Mouse (Mus musculus) intestine, embryonic 15.5 days (tissue): ENCODE measurements around the gene Slc7a11. TPM values are rescaled to one million over a fixed set of nuclear protein-coding genes. Genes with fewer than 3 reads are reported as not detected.
A peak's percentile ranks its signal among the peaks of the same experiment; 100 is the strongest.

ENCODE experiments used
- ATAC-seq: fragments of 200-750 bp; cut with Nextera tagmentation; 2 replicates; pipeline ENCODE4 v1.8.0; 2017; ENCODE audit warnings: moderate TSS enrichment, moderate library complexity
- H3K27ac ChIP-seq: fragments of 300-500 bp; sonication (generic); 2 replicates; pipeline ENCODE4 v1.5.1; 2015; ENCODE audit warnings: mild to moderate bottlenecking, inconsistent platforms
- H3K27me3 ChIP-seq: fragments of 300-500 bp; sonication (generic); replicated peaks from 2 replicates; pipeline ENCODE4 v1.6.1; 2015; ENCODE audit warnings: inconsistent platforms
- H3K36me3 ChIP-seq: fragments of 300-500 bp; sonication (generic); 2 replicates; pipeline ENCODE4 v1.6.1; 2015; ENCODE audit warnings: inconsistent platforms
- H3K4me1 ChIP-seq: fragments of 300-500 bp; sonication (generic); replicated peaks from 2 replicates; pipeline ENCODE4 v1.6.1; 2015; ENCODE audit warnings: inconsistent platforms
- H3K4me2 ChIP-seq: fragments of 300-500 bp; sonication (generic); replicated peaks from 2 replicates; pipeline ENCODE4 v1.6.1; 2015; ENCODE audit warnings: mild to moderate bottlenecking, inconsistent platforms
- H3K4me3 ChIP-seq: fragments of 300-500 bp; sonication (generic); replicated peaks from 2 replicates; pipeline ENCODE4 v1.5.1; 2015; ENCODE audit warnings: inconsistent platforms
- H3K9ac ChIP-seq: fragments of 300-500 bp; sonication (generic); 2 replicates; pipeline ENCODE4 v1.6.1; 2015; ENCODE audit warnings: inconsistent platforms
- H3K9me3 ChIP-seq: fragments of 300-500 bp; sonication (generic); 2 replicates; pipeline ENCODE4 v1.6.1; 2016; ENCODE audit warnings: inconsistent platforms
- WGBS: fragments of 180-500 bp; shearing (Covaris S2); methylation state at CpG from one replicate; pipeline ENCODE4 v1.1.7; 2015; 5-methylcytosine and 5-hydroxymethylcytosine counted together
- polyA plus RNA-seq: library from polyadenylated mRNA; unstranded; fragments of >200 nt; fragmentation: Nextera tagmentation; extraction: Ambion mirVana; gene quantifications from 2 replicates; pipeline ENCODE4 v1.2.1, GENCODE M21; 2015

The Slc7a11 gene
- polyA plus RNA-seq, 1 experiment from 2014 or later = 0.14 TPM

GRCm38 (mm10) chr3:49908426-49909341 lies 534.7 kb downstream of the Slc7a11 start:
- Histone ChIP-seq H3K36me3 (no peaks in the 10 kb centered on the region), H3K4me3 (no peak overlapping the region), H3K4me2 (no peak overlapping the region), H3K4me1 (no peaks in the 10 kb centered on the region), H3K27ac (peak overlapping the region; percentile 67), H3K9ac (no peak overlapping the region), H3K9me3 (no peaks in the 10 kb centered on the region), H3K27me3 (no peaks in the 10 kb centered on the region)
- WGBS = 26% methylated on average over 12 of the region's 12 CpGs
- peak; percentile 28; the same call in 1 of the 2 replicates for ATAC-seq

GRCm38 (mm10) chr3:49893945-49894344 lies 549.5 kb downstream of the Slc7a11 start:
- no peaks in the 10 kb centered on the region for H3K4me1 ChIP-seq
- no peak overlapping the region for H3K4me3 ChIP-seq
- no peaks in the 10 kb centered on the region for H3K36me3 ChIP-seq
- H3K4me2 ChIP-seq = no peak overlapping the region
- H3K27me3 ChIP-seq = no peaks in the 10 kb centered on the region
- no peak overlapping the region for H3K27ac ChIP-seq
- ATAC-seq = no peak
- no peaks in the 10 kb centered on the region for H3K9me3 ChIP-seq
- no peak overlapping the region for H3K9ac ChIP-seq

GRCm38 (mm10) chr3:49887359-49887758 lies 556.1 kb downstream of the Slc7a11 start:
- H3K9ac ChIP-seq = no peak overlapping the region
- 68% methylated on average over 2 of the region's 2 CpGs for WGBS
- no peak overlapping the region for H3K4me3 ChIP-seq
- no peaks in the 10 kb centered on the region for H3K27me3 ChIP-seq
- ATAC-seq = no peak
- H3K4me1 ChIP-seq = no peaks in the 10 kb centered on the region
- H3K4me2 ChIP-seq = no peak overlapping the region
- no peaks in the 10 kb centered on the region for H3K36me3 ChIP-seq
- H3K27ac ChIP-seq = no peak overlapping the region
- no peaks in the 10 kb centered on the region for H3K9me3 ChIP-seq

- Histone ChIP-seq H3K4me2 (no peak overlapping the region), H3K4me3 (no peak overlapping the region), H3K27ac (no peak overlapping the region), H3K4me1 (no peaks in the 10 kb centered on the region), H3K27me3 (no peaks in the 10 kb centered on the region), H3K36me3 (no peaks in the 10 kb centered on the region), H3K9ac (no peak overlapping the region), H3K9me3 (no peaks in the 10 kb centered on the region)
- no peak for ATAC-seq
- WGBS = 61% methylated on average over 8 of the region's 8 CpGs
These were observed 557.0 kb downstream of the Slc7a11 start for GRCm38 (mm10) chr3:49886220-49886945.

DNA sequence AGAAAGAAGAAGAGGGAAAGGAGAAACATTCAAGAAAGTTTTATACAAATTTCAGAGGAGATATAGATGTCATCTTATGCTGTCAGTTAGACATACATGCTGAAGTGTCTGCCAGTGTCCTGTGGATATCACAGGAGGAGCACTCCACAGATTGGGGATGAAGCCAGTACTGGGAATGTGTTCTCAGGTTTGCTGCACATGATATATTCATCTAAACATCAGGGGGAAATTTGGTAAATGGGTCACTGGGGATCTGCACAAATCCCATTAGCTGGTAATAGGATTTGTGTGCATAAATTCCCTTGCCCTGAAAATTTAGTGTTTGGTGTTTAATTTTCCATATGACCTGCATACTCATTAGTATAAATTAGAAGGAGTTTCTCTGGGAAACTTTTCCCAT lies 562.9 kb downstream of the Slc7a11 start:
- no peaks in the 10 kb centered on the region for H3K4me1 ChIP-seq
- H3K36me3 ChIP-seq = no peaks in the 10 kb centered on the region
- ATAC-seq = no peak

GRCm38 (mm10) chr3:49870786-49871185 lies 572.6 kb downstream of the Slc7a11 start:
- 0 out of 2 replicates have a peak, but pooled peaks cover 2% of the 10 kb centered on the region for H3K4me1 ChIP-seq
- no peaks in the 10 kb centered on the region for H3K9me3 ChIP-seq
- WGBS = 81% methylated on average over 3 of the region's 3 CpGs
- no peak overlapping the region for H3K4me3 ChIP-seq
- ATAC-seq = no peak
- no peaks in the 10 kb centered on the region for H3K27me3 ChIP-seq
- H3K9ac ChIP-seq = no peak overlapping the region
- H3K36me3 ChIP-seq = no peaks in the 10 kb centered on the region
- H3K4me2 ChIP-seq = no peak overlapping the region
- no peak overlapping the region for H3K27ac ChIP-seq

More for the DNA sequence above, 562.9 kb downstream of the Slc7a11 start:
- no peaks in the 10 kb centered on the region for H3K27me3 ChIP-seq
- no peak overlapping the region for H3K27ac ChIP-seq
- H3K4me2 ChIP-seq = no peak overlapping the region
- H3K9ac ChIP-seq = no peak overlapping the region
- H3K4me3 ChIP-seq = no peak overlapping the region
- no peaks in the 10 kb centered on the region for H3K9me3 ChIP-seq

DNA sequence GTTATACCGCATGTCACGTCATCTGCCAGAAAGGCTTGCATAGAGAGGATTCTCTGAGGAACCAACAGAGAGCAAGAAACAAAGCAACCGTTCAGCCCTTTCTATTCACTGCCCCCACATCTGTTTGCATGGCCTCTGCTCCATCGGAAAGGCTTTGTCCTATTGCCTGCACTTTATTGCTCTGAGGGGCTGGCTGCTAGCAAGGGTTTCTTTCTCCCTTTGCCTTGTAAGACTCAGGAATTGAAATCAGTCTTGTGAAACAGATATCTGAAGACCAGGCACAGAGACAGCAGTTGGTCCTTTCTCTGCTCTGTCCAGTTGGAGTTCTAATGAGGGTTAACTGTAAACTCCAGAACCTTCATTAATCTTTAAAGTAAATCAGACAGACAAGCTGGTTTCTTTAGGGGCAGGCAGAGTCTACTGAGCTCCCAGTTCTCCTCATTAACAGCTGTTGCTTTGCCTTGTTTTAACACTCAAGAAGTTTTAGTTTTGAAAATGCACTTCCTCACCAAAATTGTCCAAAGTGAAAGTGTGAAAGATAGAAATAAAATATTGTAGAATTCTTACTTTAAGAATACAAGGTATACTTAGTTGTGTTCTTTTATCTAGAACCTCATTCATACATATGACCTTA lies 575.3 kb downstream of the Slc7a11 start:
- WGBS = 8% methylated on average over 4 of the region's 4 CpGs
- Histone ChIP-seq H3K9ac (no peak overlapping the region), H3K4me3 (no peak overlapping the region), H3K4me2 (no peak overlapping the region; the same call in 1 of the 2 replicates), H3K27ac (peak overlapping the region; percentile 46), H3K36me3 (no peaks in the 10 kb centered on the region), H3K9me3 (no peaks in the 10 kb centered on the region), H3K4me1 (0 out of 2 replicates have a peak, but pooled peaks cover 2% of the 10 kb centered on the region), H3K27me3 (no peaks in the 10 kb centered on the region)
- peak; percentile 71 for ATAC-seq

DNA sequence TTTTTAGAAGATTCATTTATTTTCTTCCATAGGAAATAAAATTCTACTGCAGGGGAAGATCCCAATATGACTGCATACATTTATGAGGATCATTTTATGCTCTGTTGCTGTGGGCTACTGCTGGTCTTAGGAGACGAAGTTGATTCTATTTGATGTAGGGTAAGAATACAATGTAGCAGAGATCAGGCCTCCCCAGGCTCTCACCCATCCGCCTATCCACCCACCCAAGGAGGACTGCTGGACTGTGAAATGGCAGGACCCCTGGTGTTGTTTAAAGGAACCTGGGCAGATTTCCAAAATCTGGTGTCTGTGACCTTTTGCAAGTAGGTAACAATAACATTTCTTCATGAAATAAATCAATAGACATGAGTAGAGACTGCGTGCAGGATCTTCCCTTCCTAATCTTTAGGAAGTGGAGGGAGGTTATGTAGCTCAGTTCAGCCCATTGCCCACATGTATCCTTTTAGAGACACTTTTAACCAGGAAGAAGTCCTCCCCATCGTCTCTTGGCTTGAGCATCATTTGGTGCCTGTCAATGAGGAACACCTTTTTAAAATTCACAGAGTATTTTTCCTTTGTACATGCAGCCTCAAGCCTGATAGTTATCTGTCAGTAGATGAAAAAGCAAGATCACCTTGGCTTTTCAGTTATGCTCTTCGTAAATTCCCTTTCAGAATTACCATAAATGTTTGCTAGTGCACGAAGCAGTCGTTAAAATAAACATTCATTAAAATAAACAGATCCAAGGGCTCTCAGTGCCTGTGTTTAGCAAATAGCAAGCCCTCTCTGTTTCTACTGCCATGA lies 576.1 kb downstream of the Slc7a11 start:
- H3K36me3 ChIP-seq = no peaks in the 10 kb centered on the region
- peak; percentile 54 for ATAC-seq
- no peaks in the 10 kb centered on the region for H3K27me3 ChIP-seq
- 23% methylated on average over 7 of the region's 7 CpGs for WGBS
- no peak overlapping the region for H3K4me3 ChIP-seq
- 0 out of 2 replicates have a peak, but pooled peaks cover 2% of the 10 kb centered on the region for H3K4me1 ChIP-seq
- H3K9me3 ChIP-seq = no peaks in the 10 kb centered on the region
- peak overlapping the region; percentile 46 for H3K27ac ChIP-seq
- no peak overlapping the region; the same call in 1 of the 2 replicates for H3K4me2 ChIP-seq
- no peak overlapping the region for H3K9ac ChIP-seq

DNA sequence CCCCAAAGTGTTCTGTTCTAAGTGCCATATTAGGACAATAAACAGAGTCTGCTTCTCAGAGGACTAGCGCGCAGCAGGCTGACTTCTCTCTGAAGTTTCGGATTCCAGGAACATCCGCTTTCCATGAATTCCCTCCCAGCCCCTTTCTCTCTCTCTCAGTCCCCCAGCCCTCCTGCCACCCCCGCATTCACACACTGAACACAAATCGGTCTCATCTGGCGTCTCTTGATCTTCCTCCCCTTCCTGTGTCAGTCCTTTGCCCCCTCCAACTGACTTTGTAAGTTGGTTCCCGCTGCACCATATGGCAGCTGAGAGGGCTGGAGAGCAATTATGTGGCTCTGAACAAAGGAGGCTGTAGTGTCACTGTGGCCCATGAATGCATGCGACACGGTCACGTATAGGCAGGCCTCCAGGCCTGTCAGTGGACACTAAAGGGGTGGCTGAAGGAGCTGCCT lies 577.3 kb downstream of the Slc7a11 start:
- Histone ChIP-seq H3K9ac (no peak overlapping the region), H3K27me3 (no peaks in the 10 kb centered on the region), H3K9me3 (no peaks in the 10 kb centered on the region), H3K4me1 (0 out of 2 replicates have a peak, but pooled peaks cover 2% of the 10 kb centered on the region), H3K4me3 (no peak overlapping the region), H3K4me2 (peak overlapping the region; percentile 38; the same call in 1 of the 2 replicates), H3K27ac (peak overlapping the region; percentile 87), H3K36me3 (no peaks in the 10 kb centered on the region)
- 27% methylated on average over 11 of the region's 11 CpGs for WGBS
- peak; percentile 68 for ATAC-seq

DNA sequence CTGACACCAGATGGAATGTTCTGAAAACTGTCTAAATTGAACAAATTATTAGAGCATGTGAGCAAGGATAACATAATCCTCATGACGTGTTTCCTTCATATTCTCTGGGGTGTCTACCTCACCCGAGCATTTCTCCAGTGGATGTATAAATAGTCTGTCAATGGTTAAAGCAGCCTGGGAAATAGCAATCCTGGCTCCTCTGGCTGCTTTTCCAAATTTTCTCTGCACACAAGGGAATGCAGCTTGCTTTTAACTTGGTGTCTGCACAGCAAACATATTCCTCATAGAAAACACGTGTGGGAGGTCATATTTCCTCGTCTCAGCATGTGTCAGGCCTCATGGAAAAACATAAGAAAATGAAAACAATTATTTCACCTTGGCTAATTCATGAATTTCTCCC lies 586.6 kb downstream of the Slc7a11 start:
- 32% methylated on average over 4 of the region's 4 CpGs for whole genome bisulfite sequencing
- Histone ChIP-seq H3K4me3 (no peak overlapping the region), H3K4me2 (no peak overlapping the region), H3K27me3 (no peaks in the 10 kb centered on the region), H3K9me3 (no peaks in the 10 kb centered on the region), H3K4me1 (no peaks in the 10 kb centered on the region), H3K36me3 (no peaks in the 10 kb centered on the region), H3K27ac (no peak overlapping the region), H3K9ac (no peak overlapping the region)
- no peak for ATAC-seq

DNA sequence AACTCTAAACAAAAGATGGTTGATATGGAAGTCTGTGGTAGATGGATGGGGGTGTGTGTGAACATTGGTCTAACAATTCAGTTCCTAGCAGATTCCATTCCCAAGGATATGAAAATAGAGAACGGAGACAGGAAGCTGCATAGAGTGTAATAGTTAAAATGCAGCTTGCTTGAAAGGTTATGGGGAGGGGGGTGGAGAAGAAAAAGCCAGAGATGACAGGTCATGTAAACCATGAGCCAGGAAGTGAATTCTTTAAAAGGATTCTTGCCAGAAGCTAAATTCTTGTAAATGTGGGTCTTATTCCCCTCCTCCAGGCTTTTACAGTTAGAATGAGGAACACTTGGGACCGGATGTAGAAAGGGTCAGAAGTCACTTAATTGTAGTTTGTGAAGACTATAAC lies 589.1 kb downstream of the Slc7a11 start:
- no peaks in the 10 kb centered on the region for H3K27me3 ChIP-seq
- no peaks in the 10 kb centered on the region for H3K36me3 ChIP-seq
- no peak overlapping the region for H3K9ac ChIP-seq
- ATAC-seq = no peak
- H3K4me1 ChIP-seq = no peaks in the 10 kb centered on the region
- H3K4me2 ChIP-seq = no peak overlapping the region
- H3K27ac ChIP-seq = no peak overlapping the region
- WGBS = 33% methylated on average over 2 of the region's 2 CpGs
- no peaks in the 10 kb centered on the region for H3K9me3 ChIP-seq
- H3K4me3 ChIP-seq = no peak overlapping the region
